Mouse (Mus musculus) G1E (cell line): ENCODE measurements around the gene Chrnb2.

Experiments
- CTCF ChIP-seq: IDR thresholded peaks from 2 replicates; pipeline ENCODE4 v1.5.1; 2012; ENCODE audit warnings: low read depth, low read length, inconsistent platforms, mixed read lengths
- GATA1 ChIP-seq: IDR thresholded peaks from 2 replicates; pipeline ENCODE4 v1.6.1; 2012; ENCODE audit warnings: borderline replicate concordance, low read length, inconsistent platforms, mixed read lengths
- GATA2 ChIP-seq: IDR thresholded peaks from 2 replicates; pipeline ENCODE4 v1.6.1; 2012; ENCODE audit warnings: low read depth, low read length, inconsistent platforms, borderline replicate concordance
- POLR2AphosphoS5 ChIP-seq: IDR thresholded peaks from 2 replicates; pipeline ENCODE4 v1.6.1; 2012; ENCODE audit warnings: low read depth, low read length, inconsistent platforms; ENCODE audit not compliant: insufficient replicate concordance

- TF ChIP-seq CTCF (no peak), GATA1 (no peak), GATA2 (no peak), POLR2AphosphoS5 (no peak)
Observed at GRCm38 (mm10) chr3:89769584-89769983, 5.2 kb upstream of the Chrnb2 start.
